Mouse (Mus musculus): ENCODE results near the gene Olfr1233. TPM values are rescaled to one million over a fixed set of nuclear protein-coding genes. Genes with fewer than 3 reads are reported as not detected.

Gene Olfr1233
- polyA plus RNA-seq (2012; fragmentation: generic; extraction: Trizol): not detected

GRCm38 (mm10) chr2:89342298-89342697 is at the start of gene Olfr1233:
Gene Olfr1233 (minus strand): TSS chr2:89342398.

DNA sequence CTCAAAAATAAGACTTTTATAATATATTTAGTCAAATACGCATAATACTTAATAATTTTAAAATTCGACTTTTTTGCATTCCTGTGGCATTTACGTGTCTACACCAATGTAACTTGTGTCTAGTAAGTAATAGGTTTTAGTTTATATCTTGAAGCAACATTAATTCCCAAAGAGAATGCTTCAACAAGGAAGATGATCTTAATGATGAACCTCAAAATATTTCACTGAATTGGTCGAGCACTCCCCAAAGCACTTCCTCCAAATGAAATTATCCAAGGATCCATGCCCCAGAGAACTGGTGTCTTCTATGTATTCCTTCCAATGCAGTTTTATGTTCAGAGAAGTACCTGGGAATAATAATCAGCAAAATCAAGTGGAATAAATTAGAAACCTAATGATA is 22.6 kb upstream of the Olfr1233 start, which contains the start of gene Olfr1234:
TSS of gene Olfr1234 (minus strand) at position 101 of the 400 bp plus-strand sequence.

DNA sequence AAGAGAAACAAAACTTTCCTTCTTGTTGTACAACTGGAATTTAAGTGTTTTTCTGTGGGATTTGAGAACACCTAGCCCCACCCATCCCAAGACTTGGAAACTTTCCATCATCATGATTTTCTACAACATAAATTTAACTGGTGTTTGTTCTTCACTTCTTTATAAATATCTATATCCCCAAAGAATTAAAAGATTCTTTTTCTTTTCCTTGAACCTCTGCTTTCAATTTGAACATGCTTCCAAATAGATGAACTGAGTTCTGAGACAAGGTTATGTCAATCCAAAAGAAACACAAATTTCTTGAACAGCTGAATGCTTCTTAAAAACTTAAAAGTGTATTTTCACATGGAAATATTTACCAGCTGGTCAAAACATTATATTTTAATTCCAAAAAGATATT is 12.6 kb downstream of the Olfr1233 start, which contains the start of gene Olfr1232:
TSS of gene Olfr1232 (minus strand) at position 101 of the 400 bp plus-strand sequence.

GRCm38 (mm10) chr2:89306974-89307373 is 35.2 kb downstream of the Olfr1233 start, which contains the start of gene Olfr1231:
Gene Olfr1231 (minus strand): TSS chr2:89307074.

GRCm38 (mm10) chr2:89297168-89297567 is 45.0 kb downstream of the Olfr1233 start, which contains the start of gene Olfr1230:
Gene Olfr1230 (minus strand): TSS chr2:89297268.

GRCm38 (mm10) chr2:89287914-89288313 is 54.3 kb downstream of the Olfr1233 start, which contains the start of gene Olfr1229:
Gene Olfr1229 (minus strand): TSS chr2:89288014.

Other genes starting within 250 kb of the Olfr1233 start
- not detected for gene Olfr1220, start 235.6 kb downstream of the Olfr1233 start, polyA plus RNA-seq (2012; fragmentation: generic; extraction: Trizol)
- not detected for gene Olfr1221, start 225.1 kb downstream of the Olfr1233 start, polyA plus RNA-seq (2012; fragmentation: generic; extraction: Trizol)
- not detected for gene Olfr1222, start 209.3 kb downstream of the Olfr1233 start, polyA plus RNA-seq (2012; fragmentation: generic; extraction: Trizol)
- gene Olfr1223, start 190.8 kb downstream of the Olfr1233 start, polyA plus RNA-seq (2012; fragmentation: generic; extraction: Trizol): not detected
- gene Olfr1224-ps1, start 178.3 kb downstream of the Olfr1233 start, polyA plus RNA-seq (2012; fragmentation: generic; extraction: Trizol): not detected
- not detected for gene Olfr1225, start 167.7 kb downstream of the Olfr1233 start, polyA plus RNA-seq (2012; fragmentation: generic; extraction: Trizol)
- gene Olfr1226, start 142.3 kb downstream of the Olfr1233 start, polyA plus RNA-seq (2012; fragmentation: generic; extraction: Trizol): not detected
- gene Olfr1228, start 88.3 kb downstream of the Olfr1233 start, polyA plus RNA-seq (2012; fragmentation: generic; extraction: Trizol): not detected
- not detected for gene Olfr1229, start 54.4 kb downstream of the Olfr1233 start, polyA plus RNA-seq (2012; fragmentation: generic; extraction: Trizol)
- not detected for gene Olfr1230, start 45.1 kb downstream of the Olfr1233 start, polyA plus RNA-seq (2012; fragmentation: generic; extraction: Trizol)
- not detected for gene Olfr1231, start 35.3 kb downstream of the Olfr1233 start, polyA plus RNA-seq (2012; fragmentation: generic; extraction: Trizol)
- gene Olfr1232, start 12.7 kb downstream of the Olfr1233 start, polyA plus RNA-seq (2012; fragmentation: generic; extraction: Trizol): not detected
- gene Olfr1234, start 22.5 kb upstream of the Olfr1233 start, polyA plus RNA-seq (2012; fragmentation: generic; extraction: Trizol): not detected
- not detected for gene Olfr1238, start 67.3 kb upstream of the Olfr1233 start, polyA plus RNA-seq (2012; fragmentation: generic; extraction: Trizol)
- not detected for gene Olfr1239, start 78.0 kb upstream of the Olfr1233 start, polyA plus RNA-seq (2012; fragmentation: generic; extraction: Trizol)
- gene Olfr1240, start 100.6 kb upstream of the Olfr1233 start, polyA plus RNA-seq (2012; fragmentation: generic; extraction: Trizol): not detected
- not detected for gene Olfr1241, start 144.7 kb upstream of the Olfr1233 start, polyA plus RNA-seq (2012; fragmentation: generic; extraction: Trizol)
- gene Olfr1242, start 155.9 kb upstream of the Olfr1233 start, polyA plus RNA-seq (2012; fragmentation: generic; extraction: Trizol): not detected
- not detected for gene Olfr1243, start 189.1 kb upstream of the Olfr1233 start, polyA plus RNA-seq (2012; fragmentation: generic; extraction: Trizol)
- gene Olfr1245, start 236.0 kb upstream of the Olfr1233 start, polyA plus RNA-seq (2012; fragmentation: generic; extraction: Trizol): not detected